Mouse (Mus musculus) thymus, postnatal 14 days (tissue): ENCODE measurements around the gene Olfr237-ps1.
"Not testable (repeated sequence)": the region's sequence is repeated elsewhere in the genome, so short reads cannot be mapped to it uniquely, and the experiment has no call there.

Experiments used
- DNase-seq: peaks from one replicate; pipeline ENCODE4 v3.0.0; 2021

Olfr237-ps1 gene

DNA sequence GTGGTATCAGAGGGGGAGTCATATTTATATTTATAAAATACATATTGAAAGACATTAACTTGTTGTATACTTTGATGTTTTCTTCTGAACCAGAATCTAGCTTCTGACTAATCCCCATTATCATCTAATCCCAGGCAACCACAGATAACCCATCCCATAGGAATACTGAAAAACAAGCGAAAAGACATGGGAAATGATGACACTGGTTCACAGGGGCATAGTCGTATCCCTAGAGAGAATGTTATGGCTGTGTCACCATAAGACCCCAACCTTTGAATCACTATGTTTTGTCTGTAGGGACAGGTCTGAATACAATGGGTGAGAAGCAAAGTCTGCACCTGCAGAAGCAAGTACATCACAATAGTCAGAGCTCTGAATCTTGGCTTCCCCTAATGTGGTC lies at the start of gene Olfr237-ps1:
Gene Olfr237-ps1, plus strand, starts transcription at position 301 of the 400 bp plus-strand sequence.
- DNase-seq = not testable (repeated sequence)

- not testable (repeated sequence) for DNase-seq
Observed at GRCm38 (mm10) chr6:43106069-43106468, 40.3 kb upstream of the Olfr237-ps1 start, which contains the start of gene Olfr441. Gene Olfr441 (plus strand): TSS chr6:43106369.

- DNase-seq = no peak
Observed at GRCm38 (mm10) chr6:43159502-43159901, 13.1 kb downstream of the Olfr237-ps1 start.

DNA sequence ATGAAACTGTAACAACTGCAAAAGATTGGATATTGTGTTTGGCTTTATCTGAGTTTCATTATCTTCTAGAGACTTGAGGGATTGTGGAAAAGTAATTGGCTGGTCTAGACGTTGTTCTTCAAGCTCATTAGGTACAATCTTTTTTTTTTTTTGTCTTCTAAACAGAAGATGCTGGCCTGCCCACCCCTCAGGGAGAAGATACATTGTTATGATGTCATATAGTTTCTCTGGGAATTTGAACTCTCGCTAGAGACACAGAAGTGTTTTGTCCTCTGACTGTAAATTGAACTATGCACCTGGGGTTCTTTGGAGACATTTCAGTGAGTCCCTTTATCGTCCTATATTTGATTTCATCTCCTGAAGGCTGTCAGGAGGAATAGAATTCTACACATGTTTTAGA lies 16.6 kb downstream of the Olfr237-ps1 start, which contains the start of gene Olfr437:
Gene Olfr437, plus strand, starts transcription at position 301 of the 400 bp plus-strand sequence.
- DNase-seq = no peak

DNA sequence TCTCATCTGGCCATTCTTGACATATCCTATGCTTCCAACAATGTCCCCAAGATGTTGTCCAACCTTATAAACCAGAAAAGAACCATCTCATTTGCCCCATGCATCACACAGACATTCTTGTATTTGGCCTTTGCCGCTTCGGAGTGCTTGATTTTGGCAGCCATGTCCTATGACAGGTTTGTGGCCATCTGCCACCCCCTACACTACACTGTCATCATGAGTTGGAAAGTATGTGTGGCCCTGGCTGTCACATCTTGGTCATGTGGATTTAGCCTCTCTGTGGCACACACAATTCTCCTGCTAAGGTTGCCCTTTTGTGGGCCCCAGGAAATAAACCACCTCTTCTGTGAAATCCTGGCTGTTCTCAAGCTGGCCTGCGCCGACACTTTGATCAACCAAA lies 20.9 kb downstream of the Olfr237-ps1 start:
- no peak for DNase-seq

DNA sequence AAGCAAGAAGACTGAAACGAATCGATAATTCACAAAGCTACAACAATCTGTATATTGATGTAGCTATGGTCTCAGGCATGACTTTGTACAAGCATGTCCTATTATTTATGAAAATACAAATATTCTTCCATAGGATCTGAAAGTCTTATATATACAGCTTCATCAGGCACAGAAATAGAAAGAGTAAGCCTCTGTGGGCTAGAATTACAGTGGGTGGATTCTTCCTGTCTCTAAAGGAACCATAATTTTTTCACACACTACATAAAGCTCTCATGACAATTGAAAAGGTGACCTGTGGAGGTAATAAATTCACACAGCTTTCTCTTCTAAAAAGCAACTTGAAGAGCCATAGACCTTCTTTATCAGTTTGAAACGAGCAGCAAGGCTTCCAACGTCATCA lies 25.5 kb downstream of the Olfr237-ps1 start, which contains the start of gene Olfr13:
Gene Olfr13, plus strand, starts transcription at position 301 of the 400 bp plus-strand sequence.
- no peak for DNase-seq

- DNase-seq = no peak
Observed at GRCm38 (mm10) chr6:43178129-43178528, 31.8 kb downstream of the Olfr237-ps1 start.

DNA sequence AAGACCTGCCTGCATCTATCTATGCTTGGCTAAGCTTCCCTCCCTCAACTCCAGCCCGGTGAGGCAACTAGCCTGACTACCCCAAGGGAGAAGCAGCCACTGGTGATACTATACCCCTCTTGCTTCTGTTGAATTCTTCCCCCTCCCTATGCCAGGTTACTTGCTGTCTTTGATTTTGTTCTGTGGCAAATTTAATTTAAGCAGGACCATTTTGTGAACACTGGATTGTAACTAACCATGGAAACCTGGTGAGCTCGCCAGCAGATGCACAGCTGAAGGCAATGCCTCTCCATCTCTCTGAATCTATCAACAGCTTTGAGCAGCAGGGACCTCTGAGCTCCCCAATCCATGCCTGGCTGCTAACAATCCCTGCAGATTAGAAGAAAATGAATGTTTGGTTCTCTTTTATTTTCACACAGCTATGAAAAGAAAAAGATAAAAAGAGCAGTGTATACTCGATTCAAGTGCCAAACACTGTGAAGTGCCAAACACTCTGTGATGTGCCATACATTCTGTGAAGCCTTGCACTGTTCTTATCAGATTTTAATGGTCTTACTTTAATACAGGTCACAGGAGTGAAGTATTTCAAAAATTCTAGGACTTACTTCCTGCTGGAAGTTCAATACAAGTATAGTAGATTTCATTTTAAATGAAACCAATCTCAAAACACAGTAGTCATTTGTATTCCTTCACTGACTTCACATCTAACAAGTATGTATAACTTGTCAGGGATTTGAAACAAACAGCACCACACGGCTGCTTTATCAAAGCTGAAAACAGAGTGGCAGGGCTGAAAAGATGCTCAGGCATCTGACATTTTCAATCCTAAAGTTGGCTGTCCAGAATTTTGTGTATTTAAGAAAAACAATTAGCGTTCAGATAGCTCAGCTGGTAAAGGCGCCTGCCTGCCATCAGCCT lies 32.5 kb downstream of the Olfr237-ps1 start:
- no peak for DNase-seq

DNA sequence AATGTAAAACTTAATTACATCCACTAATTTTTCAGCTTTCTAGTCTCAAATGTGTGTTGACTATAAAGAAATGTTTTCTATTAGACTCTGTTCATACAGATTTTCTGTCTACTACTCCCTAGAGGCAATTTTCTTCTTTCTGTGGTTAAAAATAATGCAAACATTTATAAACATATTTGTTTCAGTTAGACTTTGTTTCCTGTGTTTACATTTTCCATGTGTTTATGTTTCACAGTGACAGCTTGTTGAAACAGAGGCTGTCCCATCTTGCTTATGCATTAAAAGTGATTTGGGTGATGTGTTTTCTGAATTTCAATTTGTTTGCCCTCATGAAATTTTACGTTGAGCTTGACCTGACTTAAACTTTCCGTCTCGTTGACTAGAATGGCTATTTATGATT lies 44.6 kb downstream of the Olfr237-ps1 start:
- DNase-seq = no peak

- DNase-seq = no peak
Observed at GRCm38 (mm10) chr6:43196781-43197180, 50.4 kb downstream of the Olfr237-ps1 start, which contains the start of gene Olfr435. Gene Olfr435 (plus strand): TSS chr6:43197146.

DNA sequence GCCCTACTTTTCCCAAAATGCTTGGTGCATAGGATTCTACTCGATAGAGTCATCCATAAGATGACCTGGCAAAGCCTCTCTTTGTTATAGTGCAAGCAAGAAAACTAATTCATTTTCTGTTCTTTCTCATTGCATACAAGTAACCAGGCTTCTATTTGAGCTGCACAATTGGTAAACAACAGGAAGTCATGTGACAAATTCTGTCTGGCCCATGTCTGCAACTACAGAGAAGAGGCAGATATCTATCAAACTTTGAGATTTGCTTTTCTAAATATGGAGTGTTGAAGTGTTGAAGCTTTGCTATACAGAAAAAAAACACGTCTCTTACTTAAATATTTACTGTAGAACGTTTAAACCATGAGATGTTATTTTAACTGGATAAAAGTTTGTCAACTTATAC lies 51.7 kb downstream of the Olfr237-ps1 start:
- no peak for DNase-seq

GRCm38 (mm10) chr6:43202786-43203185 lies 56.4 kb downstream of the Olfr237-ps1 start:
- DNase-seq = no peak

DNA sequence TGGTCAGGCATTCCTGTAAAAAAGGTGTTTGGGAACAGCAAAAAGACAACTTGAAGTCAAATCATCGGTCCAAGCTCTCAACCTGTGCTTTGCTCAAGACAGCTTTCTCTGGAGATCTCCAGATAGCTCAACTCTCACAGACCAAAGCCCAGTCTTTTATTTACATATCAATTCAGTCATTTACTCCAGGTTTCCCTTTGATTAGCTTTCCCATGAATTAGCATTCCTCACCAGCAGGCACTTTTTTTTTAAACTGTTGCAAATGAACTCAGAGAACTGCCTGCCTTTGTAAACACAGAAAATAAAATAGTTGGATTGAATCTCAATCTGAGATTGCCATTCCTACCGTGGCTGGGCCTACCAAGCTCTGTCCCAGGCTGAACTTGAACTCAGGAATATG lies 59.0 kb downstream of the Olfr237-ps1 start:
- no peak for DNase-seq
